Mouse (Mus musculus) intestine, embryonic 15.5 days (tissue): ENCODE data around the gene Slc28a1. TPM values are rescaled to one million over a fixed set of nuclear protein-coding genes. Genes with fewer than 3 reads are reported as not detected.
A peak's percentile ranks its signal among the peaks of the same experiment; 100 is the strongest.
"Not testable (repeated sequence)": the region's sequence is repeated elsewhere in the genome, so short reads cannot be mapped to it uniquely, and the experiment has no call there.

Experiments used
- ATAC-seq: fragments of 200-750 bp; cut with Nextera tagmentation; 2 replicates; pipeline ENCODE4 v1.8.0; 2017; ENCODE audit warnings: moderate TSS enrichment, moderate library complexity
- H3K27ac ChIP-seq: fragments of 300-500 bp; sonication (generic); 2 replicates; pipeline ENCODE4 v1.5.1; 2015; ENCODE audit warnings: mild to moderate bottlenecking, inconsistent platforms
- H3K27me3 ChIP-seq: fragments of 300-500 bp; sonication (generic); replicated peaks from 2 replicates; pipeline ENCODE4 v1.6.1; 2015; ENCODE audit warnings: inconsistent platforms
- H3K36me3 ChIP-seq: fragments of 300-500 bp; sonication (generic); 2 replicates; pipeline ENCODE4 v1.6.1; 2015; ENCODE audit warnings: inconsistent platforms
- H3K4me1 ChIP-seq: fragments of 300-500 bp; sonication (generic); replicated peaks from 2 replicates; pipeline ENCODE4 v1.6.1; 2015; ENCODE audit warnings: inconsistent platforms
- H3K4me2 ChIP-seq: fragments of 300-500 bp; sonication (generic); replicated peaks from 2 replicates; pipeline ENCODE4 v1.6.1; 2015; ENCODE audit warnings: mild to moderate bottlenecking, inconsistent platforms
- H3K4me3 ChIP-seq: fragments of 300-500 bp; sonication (generic); replicated peaks from 2 replicates; pipeline ENCODE4 v1.5.1; 2015; ENCODE audit warnings: inconsistent platforms
- H3K9ac ChIP-seq: fragments of 300-500 bp; sonication (generic); 2 replicates; pipeline ENCODE4 v1.6.1; 2015; ENCODE audit warnings: inconsistent platforms
- H3K9me3 ChIP-seq: fragments of 300-500 bp; sonication (generic); 2 replicates; pipeline ENCODE4 v1.6.1; 2016; ENCODE audit warnings: inconsistent platforms
- WGBS: fragments of 180-500 bp; shearing (Covaris S2); methylation state at CpG from one replicate; pipeline ENCODE4 v1.1.7; 2015; 5-methylcytosine and 5-hydroxymethylcytosine counted together
- polyA plus RNA-seq: library from polyadenylated mRNA; unstranded; fragments of >200 nt; fragmentation: Nextera tagmentation; extraction: Ambion mirVana; gene quantifications from 2 replicates; pipeline ENCODE4 v1.2.1, GENCODE M21; 2015

The Slc28a1 gene
- polyA plus RNA-seq, 1 experiment from 2014 or later = 5.1 TPM

GRCm38 (mm10) chr7:81153327-81153726 lies 38.7 kb downstream of the Slc28a1 start:
- 75% methylated on average over 6 of the region's 6 CpGs for WGBS
- ATAC-seq = no peak
- no peaks in the 10 kb centered on the region for H3K9me3 ChIP-seq

GRCm38 (mm10) chr7:81154244-81154643 lies 39.6 kb downstream of the Slc28a1 start:
- H3K9me3 ChIP-seq, H3K4me2 ChIP-seq, H3K4me3 ChIP-seq, H3K4me1 ChIP-seq, H3K36me3 ChIP-seq, H3K9ac ChIP-seq, H3K27ac ChIP-seq, ATAC-seq, H3K27me3 ChIP-seq: not testable (repeated sequence)

More at GRCm38 (mm10) chr7:81153327-81153726, 38.7 kb downstream of the Slc28a1 start:
- H3K4me2 ChIP-seq = no peak overlapping the region
- no peak overlapping the region for H3K27ac ChIP-seq
- no peaks in the 10 kb centered on the region for H3K4me1 ChIP-seq
- H3K9ac ChIP-seq = no peak overlapping the region
- H3K27me3 ChIP-seq = no peaks in the 10 kb centered on the region
- H3K36me3 ChIP-seq = no peaks in the 10 kb centered on the region
- H3K4me3 ChIP-seq = no peak overlapping the region

GRCm38 (mm10) chr7:81154960-81155359 lies 40.4 kb downstream of the Slc28a1 start:
- H3K4me1 ChIP-seq = peaks cover 3% of the 10 kb centered on the region; the same call in 1 of the 2 replicates
- H3K4me3 ChIP-seq = no peak overlapping the region
- no peak overlapping the region for H3K27ac ChIP-seq
- no peak overlapping the region for H3K9ac ChIP-seq
- WGBS = 1% methylated on average over 3 of the region's 3 CpGs
- H3K36me3 ChIP-seq = no peaks in the 10 kb centered on the region
- no peaks in the 10 kb centered on the region for H3K27me3 ChIP-seq
- H3K4me2 ChIP-seq = no peak overlapping the region
- peak; percentile 69; the same call in 1 of the 2 replicates for ATAC-seq
- no peaks in the 10 kb centered on the region for H3K9me3 ChIP-seq

- Histone ChIP-seq H3K9ac (no peak overlapping the region), H3K27ac (no peak overlapping the region), H3K36me3 (no peaks in the 10 kb centered on the region), H3K9me3 (no peaks in the 10 kb centered on the region), H3K4me3 (no peak overlapping the region), H3K4me1 (peaks cover 3% of the 10 kb centered on the region; the same call in 1 of the 2 replicates), H3K4me2 (no peak overlapping the region), H3K27me3 (no peaks in the 10 kb centered on the region)
- peak; percentile 61 for ATAC-seq
- 32% methylated on average over 7 of the region's 7 CpGs for WGBS
Measured at GRCm38 (mm10) chr7:81158933-81159332, 44.3 kb downstream of the Slc28a1 start.

- H3K36me3 ChIP-seq = no peaks in the 10 kb centered on the region
- no peak overlapping the region for H3K27ac ChIP-seq
- H3K27me3 ChIP-seq = no peaks in the 10 kb centered on the region
- no peaks in the 10 kb centered on the region for H3K9me3 ChIP-seq
- no peak overlapping the region for H3K4me3 ChIP-seq
- WGBS = 72% methylated on average over 9 of the region's 9 CpGs
- no peak overlapping the region for H3K4me2 ChIP-seq
- H3K4me1 ChIP-seq = peaks cover 3% of the 10 kb centered on the region; the same call in 1 of the 2 replicates
- ATAC-seq = 0 out of 2 replicates have a peak, but pooled peaks have one; percentile 25
- H3K9ac ChIP-seq = no peak overlapping the region
Measured at GRCm38 (mm10) chr7:81161666-81162065, 47.1 kb downstream of the Slc28a1 start.

- WGBS = 28% methylated on average over 4 of the region's 4 CpGs
- H3K4me2 ChIP-seq = no peak overlapping the region
- peaks cover 3% of the 10 kb centered on the region; the same call in 1 of the 2 replicates for H3K4me1 ChIP-seq
- no peak overlapping the region for H3K4me3 ChIP-seq
- no peaks in the 10 kb centered on the region for H3K9me3 ChIP-seq
- H3K27me3 ChIP-seq = no peaks in the 10 kb centered on the region
- H3K36me3 ChIP-seq = no peaks in the 10 kb centered on the region
- no peak overlapping the region for H3K27ac ChIP-seq
- no peak for ATAC-seq
- no peak overlapping the region for H3K9ac ChIP-seq
Measured at GRCm38 (mm10) chr7:81162345-81162744, 47.7 kb downstream of the Slc28a1 start.

- Histone ChIP-seq H3K9me3 (no peaks in the 10 kb centered on the region), H3K27me3 (no peaks in the 10 kb centered on the region), H3K4me3 (no peak overlapping the region), H3K27ac (no peak overlapping the region), H3K4me2 (no peak overlapping the region), H3K4me1 (no peaks in the 10 kb centered on the region), H3K9ac (no peak overlapping the region), H3K36me3 (no peaks in the 10 kb centered on the region)
- 69% methylated on average over 7 of the region's 7 CpGs for WGBS
- no peak for ATAC-seq
Measured at GRCm38 (mm10) chr7:81164411-81164810, 49.8 kb downstream of the Slc28a1 start.

GRCm38 (mm10) chr7:81167124-81167523 lies 52.5 kb downstream of the Slc28a1 start:
- no peak overlapping the region for H3K4me2 ChIP-seq
- no peaks in the 10 kb centered on the region for H3K4me1 ChIP-seq
- H3K36me3 ChIP-seq = no peaks in the 10 kb centered on the region
- no peak overlapping the region for H3K9ac ChIP-seq
- 32% methylated on average over 3 of the region's 3 CpGs for WGBS
- ATAC-seq = no peak
- no peaks in the 10 kb centered on the region for H3K9me3 ChIP-seq
- no peaks in the 10 kb centered on the region for H3K27me3 ChIP-seq
- H3K27ac ChIP-seq = no peak overlapping the region
- no peak overlapping the region for H3K4me3 ChIP-seq

GRCm38 (mm10) chr7:81169351-81169750 lies 54.8 kb downstream of the Slc28a1 start:
- H3K4me3 ChIP-seq = no peak overlapping the region
- no peaks in the 10 kb centered on the region for H3K9me3 ChIP-seq
- H3K9ac ChIP-seq = no peak overlapping the region
- H3K27ac ChIP-seq = no peak overlapping the region
- H3K36me3 ChIP-seq = no peaks in the 10 kb centered on the region
- no peaks in the 10 kb centered on the region for H3K27me3 ChIP-seq
- 72% methylated on average over 7 of the region's 7 CpGs for WGBS
- no peaks in the 10 kb centered on the region for H3K4me1 ChIP-seq
- no peak overlapping the region for H3K4me2 ChIP-seq
- no peak for ATAC-seq

GRCm38 (mm10) chr7:81173931-81174330 lies 59.3 kb downstream of the Slc28a1 start:
- no peak for ATAC-seq
- no peak overlapping the region for H3K4me2 ChIP-seq
- H3K9me3 ChIP-seq = no peaks in the 10 kb centered on the region
- WGBS = 93% methylated on average over 2 of the region's 2 CpGs
- H3K9ac ChIP-seq = no peak overlapping the region
- H3K4me1 ChIP-seq = no peaks in the 10 kb centered on the region
- no peak overlapping the region for H3K4me3 ChIP-seq
- H3K27me3 ChIP-seq = no peaks in the 10 kb centered on the region
- no peaks in the 10 kb centered on the region for H3K36me3 ChIP-seq
- H3K27ac ChIP-seq = no peak overlapping the region

- no peaks in the 10 kb centered on the region for H3K4me1 ChIP-seq
- H3K36me3 ChIP-seq = no peaks in the 10 kb centered on the region
- no peak overlapping the region for H3K4me2 ChIP-seq
- H3K4me3 ChIP-seq = no peak overlapping the region
- H3K9ac ChIP-seq = no peak overlapping the region
- no peaks in the 10 kb centered on the region for H3K27me3 ChIP-seq
- ATAC-seq = no peak
- 64% methylated on average over 5 of the region's 5 CpGs for WGBS
- H3K9me3 ChIP-seq = no peaks in the 10 kb centered on the region
- no peak overlapping the region for H3K27ac ChIP-seq
Measured at GRCm38 (mm10) chr7:81174654-81175053, 60.1 kb downstream of the Slc28a1 start.

- no peaks in the 10 kb centered on the region for H3K36me3 ChIP-seq
- no peak overlapping the region for H3K9ac ChIP-seq
- no peak for ATAC-seq
- H3K4me1 ChIP-seq = no peaks in the 10 kb centered on the region
- no peaks in the 10 kb centered on the region for H3K9me3 ChIP-seq
- no peak overlapping the region for H3K4me3 ChIP-seq
- no peak overlapping the region for H3K4me2 ChIP-seq
- no peaks in the 10 kb centered on the region for H3K27me3 ChIP-seq
- WGBS = 62% methylated on average over 5 of the region's 5 CpGs
- H3K27ac ChIP-seq = no peak overlapping the region
Measured at GRCm38 (mm10) chr7:81176187-81176769, 61.7 kb downstream of the Slc28a1 start.

- Histone ChIP-seq H3K27ac (no peak overlapping the region), H3K9me3 (no peaks in the 10 kb centered on the region), H3K9ac (no peak overlapping the region), H3K27me3 (no peaks in the 10 kb centered on the region), H3K4me2 (no peak overlapping the region), H3K4me3 (no peak overlapping the region), H3K4me1 (no peaks in the 10 kb centered on the region), H3K36me3 (no peaks in the 10 kb centered on the region)
- ATAC-seq = no peak
- WGBS = 55% methylated on average over 5 of the region's 5 CpGs
Measured at GRCm38 (mm10) chr7:81179494-81179893, 64.9 kb downstream of the Slc28a1 start.
